Mouse (Mus musculus): Measurements from ENCODE around the gene Ifit1bl2.
"Not testable (repeated sequence)": the region's sequence is repeated elsewhere in the genome, so short reads cannot be mapped to it uniquely, and the experiment has no call there.

Ifit1bl2 gene

DNA sequence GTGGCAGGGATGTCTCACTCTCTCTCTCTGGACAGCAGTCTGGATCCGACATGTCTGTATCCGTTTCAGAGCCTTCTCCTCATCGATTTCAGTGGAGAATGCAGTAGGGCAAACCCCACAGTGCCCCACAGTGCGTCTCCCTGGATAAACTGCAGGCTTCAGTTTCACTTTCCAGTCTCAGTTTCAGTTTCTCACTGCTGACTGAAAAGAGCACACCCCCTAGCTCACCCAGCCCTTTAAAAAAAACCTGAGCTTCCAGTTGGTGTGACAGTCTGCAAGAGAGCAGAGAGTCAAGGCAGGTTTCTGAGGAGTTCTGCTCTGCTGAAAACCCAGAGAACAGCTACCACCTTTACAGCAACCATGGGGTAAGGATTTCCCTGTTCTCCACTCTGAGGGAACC is at the start of gene Ifit1bl2, which contains the start of gene Ifit1:
Gene Ifit1bl2, minus strand, starts transcription at position 121 of the 400 bp plus-strand sequence.
Gene Ifit1, plus strand, starts transcription at position 249 of the 400 bp plus-strand sequence.
- peak; percentile 10 for DNase-seq

DNA sequence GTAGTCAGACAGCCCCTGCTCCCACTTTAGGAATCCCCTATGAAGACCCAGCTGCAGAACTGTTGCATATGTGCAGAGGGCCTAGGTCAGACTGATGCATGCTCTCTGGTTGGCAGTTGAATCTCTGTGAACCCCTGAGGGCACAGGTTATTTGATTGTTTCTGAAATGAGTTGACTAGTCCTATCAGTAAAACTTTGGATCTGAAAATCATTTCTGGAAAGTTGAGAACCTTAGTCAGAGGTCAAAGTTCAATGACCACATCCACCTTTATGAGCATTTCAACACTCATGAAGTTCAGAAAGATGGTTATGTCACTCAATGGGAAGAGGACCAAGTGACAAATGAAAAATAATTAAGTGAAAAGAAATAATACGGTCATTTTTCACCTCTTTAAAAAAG is 45.0 kb upstream of the Ifit1bl2 start:
- no peak for DNase-seq

DNA sequence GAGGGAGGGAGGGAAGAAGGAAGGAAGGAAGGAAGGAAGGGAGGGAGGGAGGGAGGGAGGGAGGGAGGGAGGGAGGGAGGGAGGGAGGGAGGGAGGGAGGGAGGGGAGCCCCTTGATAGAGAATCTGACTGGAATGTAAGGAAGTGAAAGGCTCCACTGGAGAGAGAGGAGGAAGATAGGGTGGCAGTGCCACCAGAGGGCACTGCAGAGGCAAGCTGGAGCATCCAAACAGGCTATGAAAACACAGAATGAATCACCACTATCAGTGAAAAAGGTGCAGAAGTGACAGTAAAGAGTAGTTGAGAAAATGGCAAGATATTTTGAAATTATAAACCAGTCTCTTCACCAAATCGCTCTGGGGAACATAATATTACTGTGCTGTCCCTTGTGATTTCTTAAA is 44.3 kb upstream of the Ifit1bl2 start:
- peak; percentile 65 for DNase-seq

DNA sequence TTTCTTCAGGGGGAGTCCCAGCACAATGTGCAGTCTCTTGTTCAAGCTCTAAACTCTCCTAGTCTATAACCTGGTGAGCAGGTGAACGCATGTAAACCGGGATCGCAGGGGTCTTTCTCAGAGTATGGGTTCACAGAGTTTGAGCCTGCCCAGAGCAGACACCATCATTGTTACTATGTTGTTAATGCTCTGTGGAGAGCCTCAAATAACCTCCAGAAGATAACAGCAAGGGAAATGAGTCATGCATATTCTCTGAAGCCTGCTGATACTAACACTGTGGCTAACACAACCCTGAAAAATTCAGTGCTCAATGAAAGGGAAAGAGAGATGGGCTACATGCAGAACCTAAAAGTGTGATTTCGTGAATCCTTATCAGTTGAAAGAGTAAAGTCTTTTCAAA is 37.9 kb upstream of the Ifit1bl2 start:
- DNase-seq = no peak

DNA sequence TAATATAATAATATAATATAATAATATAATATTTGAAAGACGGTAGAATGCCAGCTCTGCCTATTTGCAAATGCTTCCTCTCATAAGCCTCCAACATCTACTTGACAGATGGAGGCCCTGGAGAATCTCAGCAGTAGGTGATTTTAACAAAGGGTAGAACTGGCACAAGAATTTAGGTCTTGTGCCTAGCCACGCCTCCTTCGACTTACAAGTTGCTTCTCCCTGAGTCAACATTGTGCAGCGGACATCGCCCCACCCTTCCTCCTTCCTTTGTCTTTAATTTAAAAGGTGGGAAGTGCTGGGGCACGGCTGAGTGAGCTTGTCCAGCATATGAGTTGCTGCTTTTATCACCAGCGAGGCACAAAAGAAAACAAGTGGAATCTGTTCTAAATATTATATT is 32.9 kb upstream of the Ifit1bl2 start:
- peak; percentile 58 for DNase-seq

DNA sequence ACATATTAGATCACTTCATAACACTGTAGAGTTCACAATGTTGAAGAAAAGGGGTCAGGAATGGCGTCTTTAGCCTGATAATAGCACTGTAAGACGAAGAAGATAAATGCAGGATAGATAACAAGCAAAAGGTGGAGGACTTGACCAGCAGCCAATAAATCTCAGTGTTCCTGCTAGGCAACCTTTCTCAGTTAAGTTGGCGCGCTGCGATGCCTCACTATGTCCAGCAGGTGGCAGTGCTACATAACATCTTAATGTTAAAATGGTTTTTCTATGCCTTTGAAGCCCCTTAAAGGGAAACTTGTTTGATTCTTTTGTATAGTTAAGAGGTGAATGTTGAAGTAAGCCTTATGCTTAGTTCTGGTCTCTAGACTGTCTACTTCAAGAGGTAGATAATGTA is 25.6 kb upstream of the Ifit1bl2 start:
- peak; percentile 82 for DNase-seq

- DNase-seq = no peak
These were observed 22.2 kb upstream of the Ifit1bl2 start for GRCm38 (mm10) chr19:34662740-34663139.

- DNase-seq = peak; percentile 59
These were observed 21.5 kb upstream of the Ifit1bl2 start for GRCm38 (mm10) chr19:34662067-34662507.

- no peak for DNase-seq
These were observed 16.2 kb upstream of the Ifit1bl2 start for GRCm38 (mm10) chr19:34656511-34657298.

DNA sequence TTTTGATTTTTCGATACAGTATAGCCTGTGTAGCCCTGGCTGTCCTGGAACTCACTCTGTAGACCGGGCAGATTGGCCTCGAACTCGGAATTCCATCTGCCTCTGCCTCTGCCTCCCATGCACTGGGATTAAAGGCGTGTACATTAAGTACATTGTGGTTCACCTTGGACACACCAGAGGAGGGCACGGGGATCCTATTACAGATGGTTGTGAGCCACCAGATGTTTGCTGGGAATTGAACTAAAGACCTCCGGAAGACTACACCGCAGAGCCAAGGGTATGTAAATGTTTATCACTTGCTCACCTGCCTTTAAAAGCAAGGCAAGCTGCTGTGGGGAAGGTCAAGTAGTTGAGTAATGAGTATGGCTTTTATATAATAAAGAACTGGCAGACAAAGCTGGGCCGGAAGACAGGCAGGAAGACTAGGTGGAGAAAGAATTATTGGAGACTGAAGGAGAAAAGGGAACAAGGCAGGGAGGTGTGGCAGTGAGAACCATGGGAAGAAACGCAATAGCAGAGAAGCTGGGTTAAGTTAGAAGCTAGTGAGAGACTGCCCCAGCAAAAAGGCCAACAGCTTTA is 14.8 kb upstream of the Ifit1bl2 start:
- no peak for DNase-seq

DNA sequence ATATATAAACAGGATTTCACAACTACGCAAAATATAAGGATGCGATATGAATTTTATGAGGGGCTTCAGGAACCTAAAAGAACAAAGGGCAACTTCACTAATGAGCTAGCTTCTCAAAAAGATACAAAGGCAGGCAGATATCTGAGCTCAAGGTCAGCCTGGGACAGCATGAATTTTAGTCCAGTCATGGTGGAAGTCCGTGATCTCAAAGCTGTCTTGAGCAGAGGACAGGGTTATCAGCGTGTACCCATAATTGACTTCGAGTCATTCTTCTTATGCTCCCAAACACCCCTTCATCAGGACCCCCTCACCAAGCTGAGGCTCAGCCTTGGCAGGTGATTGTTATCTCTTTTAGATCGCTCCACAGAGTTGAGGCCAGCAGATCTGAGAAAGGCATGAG is 10.5 kb upstream of the Ifit1bl2 start:
- no peak for DNase-seq

- DNase-seq = no peak
These were observed 9.7 kb upstream of the Ifit1bl2 start for GRCm38 (mm10) chr19:34650276-34650675.

DNA sequence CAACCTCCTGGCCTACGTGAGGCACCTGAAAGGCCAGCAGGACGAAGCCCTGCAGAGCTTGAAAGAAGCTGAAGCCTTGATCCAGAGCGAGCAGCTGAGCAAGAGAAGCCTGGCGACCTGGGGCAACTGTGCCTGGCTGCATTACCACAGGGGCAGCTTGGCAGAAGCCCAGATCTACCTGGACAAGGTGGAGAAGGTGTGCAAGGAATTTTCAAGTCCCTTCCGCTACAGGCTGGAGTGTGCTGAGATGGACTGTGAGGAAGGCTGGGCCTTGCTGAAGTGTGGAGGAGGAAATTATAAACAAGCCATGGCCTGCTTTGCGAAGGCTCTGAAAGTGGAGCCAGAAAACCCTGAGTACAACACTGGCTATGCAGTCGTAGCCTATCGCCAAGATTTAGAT is 7.1 kb upstream of the Ifit1bl2 start:
- DNase-seq = peak; percentile 64

- no peak for DNase-seq
These were observed 2.1 kb upstream of the Ifit1bl2 start for GRCm38 (mm10) chr19:34642616-34643015.

GRCm38 (mm10) chr19:34636933-34637557 is 3.5 kb downstream of the Ifit1bl2 start:
- peak; percentile 77 for DNase-seq

- no peak for DNase-seq
These were observed 7.1 kb downstream of the Ifit1bl2 start for GRCm38 (mm10) chr19:34633484-34633883.

DNA sequence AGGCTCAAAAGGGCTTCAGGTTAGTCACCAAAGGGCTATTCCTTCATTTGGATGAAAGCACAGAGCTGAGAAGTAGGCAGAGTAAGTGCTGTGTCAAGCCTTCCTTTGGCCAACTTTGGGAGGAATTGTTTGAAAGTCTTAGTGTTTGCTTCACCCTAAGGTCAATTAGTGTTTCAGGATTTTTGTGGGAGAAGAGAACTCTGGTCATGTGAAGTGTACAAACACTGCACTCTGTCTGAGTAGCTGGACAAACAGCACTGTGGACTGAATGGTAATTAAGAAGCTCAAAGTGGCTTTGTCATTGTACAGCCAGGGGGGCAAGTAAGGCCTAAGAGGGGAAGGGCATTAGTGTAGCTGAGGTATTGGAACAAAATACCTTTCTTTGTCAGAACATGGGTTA is 9.1 kb downstream of the Ifit1bl2 start:
- no peak for DNase-seq

- no peak for DNase-seq
These were observed 13.0 kb downstream of the Ifit1bl2 start for GRCm38 (mm10) chr19:34627496-34627895.

DNA sequence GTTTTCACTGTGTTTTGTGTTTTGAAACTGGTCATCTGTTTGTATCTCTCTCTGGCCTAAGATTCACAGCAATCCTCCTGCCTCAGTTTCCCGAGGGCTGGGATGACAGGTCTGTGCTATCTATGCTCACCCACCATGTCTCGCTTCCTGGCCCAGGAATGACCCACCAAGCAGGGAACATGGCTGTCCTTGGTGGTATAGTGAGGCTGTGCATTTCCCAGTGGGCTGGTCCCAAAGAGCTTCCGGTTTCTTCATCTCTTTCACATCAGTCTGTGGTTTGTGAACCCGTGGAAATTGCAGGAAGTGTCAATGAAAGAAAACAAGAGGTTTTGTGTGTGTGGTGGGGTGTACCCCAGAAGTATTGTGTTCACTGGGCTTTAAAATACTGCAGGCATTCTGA is 15.9 kb downstream of the Ifit1bl2 start:
- DNase-seq = no peak

DNA sequence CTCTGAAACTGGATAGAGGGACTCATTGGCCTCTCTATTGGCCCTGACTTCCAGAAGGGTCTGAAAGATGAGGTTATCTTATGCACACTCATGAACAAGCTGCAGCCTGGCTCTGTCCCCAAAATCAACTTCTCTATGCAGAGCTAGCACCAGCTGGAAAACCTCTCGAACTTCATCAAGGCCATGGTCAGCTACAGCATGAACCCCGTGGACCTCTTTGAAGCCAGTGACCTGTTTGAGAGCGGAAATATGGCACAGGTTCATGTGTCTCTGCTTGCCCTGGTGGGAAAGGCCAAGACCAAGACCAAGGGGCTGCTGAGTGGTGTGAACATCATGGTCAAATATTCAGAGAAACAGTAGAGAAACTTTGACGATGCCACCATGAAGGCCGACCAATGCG is 16.8 kb downstream of the Ifit1bl2 start:
- no peak for DNase-seq

DNA sequence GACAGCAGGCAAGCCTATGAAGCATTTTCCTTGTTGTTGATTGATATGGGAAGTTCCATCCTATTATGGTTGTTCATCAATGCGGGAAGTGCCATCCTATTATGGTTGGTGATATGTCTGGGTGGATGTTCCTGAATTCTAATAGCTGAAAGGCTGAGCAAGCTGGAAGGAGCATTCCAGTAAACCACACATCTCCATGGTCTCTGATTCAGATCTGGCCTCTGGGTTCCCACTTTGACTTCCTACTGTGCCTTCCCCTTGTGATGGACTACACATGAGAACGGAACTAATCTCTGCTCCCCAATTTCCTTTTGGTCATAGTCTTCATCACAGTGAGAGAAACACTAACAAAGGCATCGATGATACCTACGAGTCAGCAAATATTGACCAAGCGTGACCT is 19.7 kb downstream of the Ifit1bl2 start:
- no peak for DNase-seq

DNA sequence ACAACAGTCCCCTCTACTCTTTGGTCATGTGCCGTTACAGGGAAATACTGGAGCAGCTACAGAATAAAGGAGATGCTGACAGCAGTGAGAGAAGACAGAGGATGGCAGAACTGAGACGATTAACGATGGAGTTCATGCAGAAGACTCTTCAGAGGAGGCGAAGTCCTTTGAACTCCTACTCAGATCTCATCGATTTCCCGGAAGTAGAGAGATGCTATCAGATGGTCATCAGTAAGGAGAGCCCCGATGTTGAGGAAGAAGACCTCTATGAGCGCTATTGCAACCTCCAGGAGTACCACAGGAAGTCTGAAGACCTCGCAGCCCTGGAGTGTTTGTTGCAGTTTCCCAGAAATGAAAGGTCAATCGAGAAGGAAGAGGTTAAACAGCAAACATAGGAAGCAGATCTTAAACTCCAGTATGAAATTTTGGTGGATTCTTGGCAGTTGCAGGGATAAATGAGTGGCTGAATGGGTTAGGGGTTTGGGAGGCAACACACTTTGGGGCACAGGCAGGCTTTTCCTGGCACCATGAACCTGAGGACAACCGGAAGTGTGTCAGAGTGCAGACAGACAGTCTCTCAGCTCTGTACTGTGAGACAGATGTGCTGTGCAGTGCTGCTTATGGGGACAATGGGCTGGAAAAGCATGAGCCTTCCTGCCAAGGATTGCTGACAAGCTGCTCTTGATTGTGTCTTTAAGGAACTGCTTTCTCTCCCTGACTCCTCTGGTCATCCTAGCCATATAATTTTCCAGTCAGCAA is 28.1 kb downstream of the Ifit1bl2 start:
- not testable (repeated sequence) for DNase-seq

GRCm38 (mm10) chr19:34610118-34610517 is 30.4 kb downstream of the Ifit1bl2 start:
- DNase-seq = not testable (repeated sequence)

All from lung, postnatal 14 days (tissue).